In the genomic region with DNA sequence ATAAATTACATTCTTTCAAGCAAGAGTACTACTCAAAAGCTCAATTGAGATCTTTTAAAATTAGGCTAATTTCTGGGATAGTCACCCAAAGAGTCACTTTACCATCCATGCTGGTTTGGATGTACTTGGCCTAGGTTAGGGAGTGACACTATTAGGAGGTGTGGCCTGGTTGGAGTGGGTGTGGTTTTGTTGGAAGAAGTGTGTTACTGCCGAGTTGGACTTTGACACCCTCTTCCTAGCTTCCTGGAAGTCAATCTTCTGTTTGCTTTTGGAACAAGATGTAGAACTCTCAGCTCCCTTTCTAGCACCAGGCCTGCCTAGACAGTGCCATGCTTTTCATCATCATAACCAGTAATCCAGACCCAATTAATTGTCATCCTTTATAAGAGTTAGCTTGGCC, we compare ENCODE assay signal across 23 mouse cellular contexts. TPM values are rescaled to one million over a fixed set of nuclear protein-coding genes. Genes with fewer than 3 reads are reported as not detected.
"Had no signal": no experiment of that assay in that cellular context is flagged by ENCODE, and none has a peak within 500 bp of the region (broad histone marks: within the 10 kb centered on the region; RNA-seq: fewer than 3 reads in every experiment).

No protein-coding gene starts in this region.

- ATAC-seq: liver, postnatal 0 days; lung, postnatal 0 days; midbrain, embryonic 15.5 days had no signal

- H3K4me2 ChIP-seq: kidney, embryonic 15.5 days; limb, embryonic 13.5 days; liver, embryonic 11.5 days; lung, embryonic 14.5 days; midbrain, embryonic 12.5 days; midbrain, embryonic 15.5 days; neural tube, embryonic 12.5 days; neural tube, embryonic 15.5 days; stomach, embryonic 15.5 days had no signal

- H3K4me3 ChIP-seq: kidney, embryonic 15.5 days; limb, embryonic 10.5 days; limb, embryonic 13.5 days; midbrain, embryonic 12.5 days; midbrain, embryonic 15.5 days; neural tube, embryonic 12.5 days; neural tube, embryonic 15.5 days; stomach, embryonic 15.5 days had no signal

- H3K9me3 ChIP-seq: kidney, embryonic 15.5 days; limb, embryonic 10.5 days; limb, embryonic 13.5 days; midbrain, embryonic 12.5 days; midbrain, embryonic 15.5 days; neural tube, embryonic 12.5 days; neural tube, embryonic 15.5 days; stomach, embryonic 15.5 days had no signal

- H3K4me1 ChIP-seq: kidney, embryonic 15.5 days; limb, embryonic 10.5 days; limb, embryonic 13.5 days; midbrain, embryonic 12.5 days; midbrain, embryonic 15.5 days; neural tube, embryonic 12.5 days; neural tube, embryonic 15.5 days; stomach, embryonic 15.5 days had no signal

- H3K36me3 ChIP-seq: kidney, embryonic 15.5 days; limb, embryonic 10.5 days; limb, embryonic 13.5 days; midbrain, embryonic 12.5 days; midbrain, embryonic 15.5 days; neural tube, embryonic 12.5 days; neural tube, embryonic 15.5 days; stomach, embryonic 15.5 days had no signal

- H3K9ac ChIP-seq: kidney, embryonic 15.5 days; limb, embryonic 13.5 days; liver, embryonic 14.5 days; liver, postnatal 0 days; lung, embryonic 14.5 days; midbrain, embryonic 12.5 days; midbrain, embryonic 15.5 days; neural tube, embryonic 12.5 days; neural tube, embryonic 15.5 days; stomach, embryonic 15.5 days had no signal

- DNase-seq: kidney, adult 11 months; kidney, adult 8-10 months; kidney, postnatal 10 days; kidney, postnatal 36 days; liver, postnatal 0 days; lung, embryonic 14.5 days; right cerebral cortex, postnatal 14 days; right cerebral cortex, postnatal 4 days; thymus, adult 18-20 months; thymus, postnatal 36 days had no signal

- H3K27ac ChIP-seq: kidney, embryonic 15.5 days; limb, embryonic 10.5 days; limb, embryonic 13.5 days; liver, embryonic 14.5 days; macrophage; midbrain, embryonic 12.5 days; midbrain, embryonic 15.5 days; neural tube, embryonic 12.5 days; neural tube, embryonic 15.5 days; stomach, embryonic 15.5 days had no signal

- H3K27me3 ChIP-seq: kidney, embryonic 15.5 days; limb, embryonic 13.5 days; midbrain, embryonic 12.5 days; midbrain, embryonic 15.5 days; neural tube, embryonic 12.5 days; neural tube, embryonic 15.5 days; stomach, embryonic 15.5 days had no signal

RNA-seq across cellular contexts. Expression of gene Npy1r, which starts 45.4 kb away (rescaled TPM):
- polyA plus RNA-seq: liver, postnatal 0 days; macrophage had no signal

RNA-seq across cellular contexts. Expression of gene Npy5r, which starts 54.4 kb away (rescaled TPM):
- polyA plus RNA-seq: kidney, embryonic 15.5 days; limb, embryonic 10.5 days; liver, embryonic 11.5 days; liver, embryonic 14.5 days; liver, postnatal 0 days; lung, postnatal 0 days; macrophage; stomach, embryonic 15.5 days; testis, adult 2 months had no signal
